Mouse (Mus musculus) E14TG2a.4 (cell line): ENCODE results near the gene Anks6.

Experiments used
- H3K27me3 ChIP-seq: 2 replicates; pipeline ENCODE4 v1.6.1; 2014; ENCODE audit warnings: low read length, control low read depth; ENCODE audit not compliant: insufficient read depth
- H3K36me3 ChIP-seq: 2 replicates; pipeline ENCODE4 v1.6.1; 2014; ENCODE audit warnings: low read length, control low read depth; ENCODE audit not compliant: insufficient read depth
- H3K4me1 ChIP-seq: replicated peaks from 2 replicates; pipeline ENCODE4 v1.6.1; 2014; ENCODE audit warnings: low read depth, low read length, control low read depth
- H3K4me3 ChIP-seq: replicated peaks from 2 replicates; pipeline ENCODE4 v1.5.1; 2014; ENCODE audit warnings: mild to moderate bottlenecking, low read length
- H3K9me3 ChIP-seq: 2 replicates; pipeline ENCODE4 v1.6.1; 2014; ENCODE audit warnings: low read length, control low read depth
- CTCF ChIP-seq: conservative IDR thresholded peaks from 2 replicates; pipeline ENCODE4 v1.5.1; 2014; ENCODE audit warnings: low read length
- NANOG ChIP-seq: IDR thresholded peaks from 2 replicates; pipeline ENCODE4 v1.6.1; 2014; ENCODE audit warnings: borderline replicate concordance, low read length, mixed read lengths
- POU5F1 ChIP-seq: IDR thresholded peaks from 2 replicates; pipeline ENCODE4 v1.6.1; 2014; ENCODE audit warnings: low read length, borderline replicate concordance

Anks6 gene

DNA sequence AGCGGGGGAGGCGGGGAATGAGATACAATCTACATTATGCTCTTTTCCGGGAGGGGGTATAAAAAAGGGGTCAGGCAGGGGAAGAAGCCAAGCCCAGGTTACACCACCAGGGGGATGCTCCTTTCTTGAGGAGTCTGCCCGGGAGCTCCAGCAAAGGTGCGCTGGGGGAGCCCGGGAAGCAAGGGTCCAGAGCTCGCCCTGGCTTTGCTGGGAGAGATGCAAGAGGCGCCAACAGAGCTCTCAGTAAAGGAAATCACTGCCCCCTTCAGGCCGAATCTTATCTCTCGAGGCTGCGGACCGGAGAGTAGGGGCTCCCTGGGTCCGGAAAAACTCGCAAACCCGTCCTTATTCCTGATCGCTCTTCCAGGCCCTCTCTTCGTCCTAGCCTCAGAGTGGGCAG is 67.4 kb downstream of the Anks6 start:
- Histone ChIP-seq H3K4me1 (peaks cover 22% of the 10 kb centered on the region), H3K36me3 (no peaks in the 10 kb centered on the region), H3K4me3 (peak overlapping the region; percentile 78), H3K9me3 (no peaks in the 10 kb centered on the region), H3K27me3 (peaks cover 86% of the 10 kb centered on the region)
- TF ChIP-seq CTCF, result peak; percentile 3; the same call in 1 of the 2 replicates
- TF ChIP-seq NANOG, result no peak

DNA sequence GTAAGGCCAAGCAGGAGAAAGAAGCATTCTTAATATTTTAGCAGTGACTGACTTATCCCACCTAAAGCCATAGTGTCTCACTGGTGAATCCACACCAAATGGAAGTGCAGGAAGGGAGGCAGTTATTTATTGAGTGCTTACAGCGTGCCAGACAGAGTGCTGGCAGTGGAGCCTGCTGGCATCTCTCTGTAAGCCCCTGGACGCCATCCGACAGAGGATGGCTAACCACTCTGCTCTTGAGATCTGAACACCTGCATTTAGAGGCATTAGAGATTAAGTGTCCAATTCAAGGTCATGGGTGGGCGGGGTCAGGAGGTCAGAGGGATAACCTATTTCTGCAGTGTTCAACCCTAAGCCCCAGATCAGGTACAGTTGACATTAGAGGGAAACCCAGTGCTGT is 68.4 kb downstream of the Anks6 start:
- TF ChIP-seq CTCF (no peak), NANOG (no peak), POU5F1 (no peak)

DNA sequence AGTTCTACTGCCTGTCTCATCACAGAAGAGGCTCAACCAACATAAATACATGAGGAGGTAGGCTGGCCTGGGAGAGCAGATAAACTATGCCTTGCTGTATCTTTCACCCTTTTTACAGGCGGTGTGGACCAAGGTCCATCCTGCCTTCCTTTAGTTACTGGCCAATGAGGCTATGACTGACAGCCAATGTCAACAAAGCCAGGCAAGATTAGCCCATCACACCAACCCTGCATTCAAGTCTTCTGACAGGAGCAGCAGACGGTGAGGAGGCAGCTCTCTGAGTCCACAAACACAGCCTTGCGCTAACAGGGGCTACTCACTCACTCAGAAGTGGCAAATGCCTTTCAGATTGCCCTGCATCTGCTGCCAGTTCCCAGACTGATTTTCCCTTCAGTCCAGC is 69.0 kb downstream of the Anks6 start:
- Histone ChIP-seq H3K36me3 (no peaks in the 10 kb centered on the region), H3K4me1 (peaks cover 22% of the 10 kb centered on the region), H3K27me3 (peaks cover 84% of the 10 kb centered on the region), H3K4me3 (no peak overlapping the region), H3K9me3 (no peaks in the 10 kb centered on the region)
- TF ChIP-seq NANOG (no peak), POU5F1 (no peak), CTCF (no peak)

More for the DNA sequence above, 68.4 kb downstream of the Anks6 start:
- H3K4me3 ChIP-seq, result no peak overlapping the region
- no peaks in the 10 kb centered on the region for H3K9me3 ChIP-seq
- no peaks in the 10 kb centered on the region for H3K36me3 ChIP-seq
- H3K4me1 ChIP-seq, result peaks cover 22% of the 10 kb centered on the region
- H3K27me3 ChIP-seq, result peaks cover 86% of the 10 kb centered on the region

- no peak overlapping the region for H3K4me3 ChIP-seq
- TF ChIP-seq NANOG, result no peak
- TF ChIP-seq POU5F1, result no peak
- H3K4me1 ChIP-seq, result peaks cover 22% of the 10 kb centered on the region
- H3K36me3 ChIP-seq, result no peaks in the 10 kb centered on the region
- no peaks in the 10 kb centered on the region for H3K9me3 ChIP-seq
- H3K27me3 ChIP-seq, result peaks cover 84% of the 10 kb centered on the region
Observed at GRCm38 (mm10) chr4:46987809-46988208, 69.4 kb downstream of the Anks6 start.

DNA sequence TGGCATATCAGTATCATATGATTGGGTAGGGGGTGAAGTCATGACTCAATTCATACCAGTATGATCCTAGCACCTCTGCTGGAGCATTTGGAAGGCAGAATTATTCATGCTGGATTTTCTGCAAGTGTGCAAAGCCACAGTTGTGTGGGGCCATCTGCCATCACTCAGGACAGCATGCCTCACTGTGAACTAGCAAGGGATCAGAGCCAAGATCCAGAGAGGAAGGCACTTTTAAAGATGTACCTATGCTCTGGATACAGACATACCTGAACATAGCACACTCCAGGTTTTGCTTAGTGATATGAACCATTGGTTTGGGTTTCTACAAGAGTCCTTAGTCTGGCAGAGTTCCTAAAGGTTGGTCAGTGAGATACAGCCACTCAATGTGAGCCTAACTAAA is 71.2 kb downstream of the Anks6 start:
- peaks cover 3% of the 10 kb centered on the region; the same call in 1 of the 2 replicates for H3K9me3 ChIP-seq
- H3K4me3 ChIP-seq, result no peak overlapping the region
- TF ChIP-seq CTCF (no peak), POU5F1 (no peak), NANOG (no peak)
- no peaks in the 10 kb centered on the region for H3K36me3 ChIP-seq
- peaks cover 17% of the 10 kb centered on the region for H3K4me1 ChIP-seq
- peaks cover 86% of the 10 kb centered on the region for H3K27me3 ChIP-seq

DNA sequence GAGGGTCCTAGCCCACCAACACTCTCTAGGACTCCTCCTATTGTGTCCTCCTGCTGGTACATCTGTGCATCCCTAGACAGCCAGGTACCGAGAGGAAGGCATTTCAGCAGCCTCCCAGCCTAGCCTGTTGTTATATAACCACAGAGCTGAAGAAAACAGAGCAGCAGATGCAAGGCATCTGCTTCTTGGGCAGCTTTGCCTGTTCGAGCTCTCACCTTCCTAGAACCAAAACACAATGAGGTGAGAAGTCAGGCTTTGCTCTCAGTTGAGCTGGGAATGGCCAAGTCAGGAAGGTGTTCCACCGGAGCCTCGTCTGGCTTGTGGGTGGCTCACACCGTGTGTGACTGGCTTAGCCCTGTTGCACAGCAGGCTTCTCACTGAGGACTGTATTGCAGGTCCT is 74.3 kb downstream of the Anks6 start:
- no peaks in the 10 kb centered on the region for H3K36me3 ChIP-seq
- H3K4me3 ChIP-seq, result no peak overlapping the region

GRCm38 (mm10) chr4:46982094-46982493 is 75.1 kb downstream of the Anks6 start:
- Histone ChIP-seq H3K36me3 (no peaks in the 10 kb centered on the region), H3K4me3 (no peak overlapping the region), H3K27me3 (peaks cover 64% of the 10 kb centered on the region), H3K4me1 (no peaks in the 10 kb centered on the region), H3K9me3 (peaks cover 3% of the 10 kb centered on the region; the same call in 1 of the 2 replicates)
- TF ChIP-seq NANOG (no peak), POU5F1 (no peak), CTCF (no peak)

More for the DNA sequence above, 74.3 kb downstream of the Anks6 start:
- H3K9me3 ChIP-seq, result peaks cover 3% of the 10 kb centered on the region; the same call in 1 of the 2 replicates
- TF ChIP-seq CTCF, result no peak
- no peak for TF ChIP-seq NANOG
- no peak for TF ChIP-seq POU5F1
- no peaks in the 10 kb centered on the region for H3K4me1 ChIP-seq
- peaks cover 63% of the 10 kb centered on the region for H3K27me3 ChIP-seq

- H3K27me3 ChIP-seq, result peaks cover 37% of the 10 kb centered on the region
- TF ChIP-seq CTCF (no peak), NANOG (no peak)
- peaks cover 4% of the 10 kb centered on the region; the same call in 1 of the 2 replicates for H3K4me1 ChIP-seq
- peaks cover 3% of the 10 kb centered on the region; the same call in 1 of the 2 replicates for H3K9me3 ChIP-seq
- H3K36me3 ChIP-seq, result no peaks in the 10 kb centered on the region
- no peak overlapping the region for H3K4me3 ChIP-seq
Observed at GRCm38 (mm10) chr4:46978371-46978770, 78.9 kb downstream of the Anks6 start.

DNA sequence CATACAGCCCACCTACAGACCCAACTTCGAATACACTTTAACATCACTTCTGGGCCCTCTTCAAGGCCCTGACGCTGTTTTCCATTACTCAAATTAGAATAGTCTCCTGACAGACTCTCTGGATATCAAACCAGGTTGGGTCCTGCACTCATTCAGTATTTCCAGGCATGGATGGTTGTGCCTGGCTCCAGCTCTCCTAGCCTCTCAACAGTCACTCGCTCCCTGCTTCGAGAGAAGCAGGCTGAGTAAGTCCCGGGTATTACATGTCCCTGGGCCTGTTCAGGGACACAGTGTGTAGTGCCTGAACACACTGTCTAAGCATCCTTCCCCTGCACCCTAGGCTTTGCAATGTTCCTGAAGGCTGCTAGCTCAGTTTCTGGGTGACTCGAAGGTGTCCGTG is 80.1 kb downstream of the Anks6 start:
- H3K27me3 ChIP-seq, result peaks cover 24% of the 10 kb centered on the region
- H3K9me3 ChIP-seq, result no peaks in the 10 kb centered on the region
- no peaks in the 10 kb centered on the region for H3K36me3 ChIP-seq
- peaks cover 4% of the 10 kb centered on the region; the same call in 1 of the 2 replicates for H3K4me1 ChIP-seq
- H3K4me3 ChIP-seq, result no peak overlapping the region
- TF ChIP-seq NANOG (no peak), POU5F1 (no peak), CTCF (no peak)

- Histone ChIP-seq H3K27me3 (peaks cover 21% of the 10 kb centered on the region), H3K4me1 (peaks cover 4% of the 10 kb centered on the region; the same call in 1 of the 2 replicates), H3K36me3 (no peaks in the 10 kb centered on the region), H3K4me3 (no peak overlapping the region), H3K9me3 (no peaks in the 10 kb centered on the region)
- TF ChIP-seq CTCF (no peak), POU5F1 (no peak), NANOG (no peak)
Observed at GRCm38 (mm10) chr4:46976671-46977071, 80.6 kb downstream of the Anks6 start.
